Mouse (Mus musculus) limb, embryonic 11.5 days (tissue): ENCODE measurements around the gene Mest. TPM values are rescaled to one million over a fixed set of nuclear protein-coding genes. Genes with fewer than 3 reads are reported as not detected.

Experiments used
- ATAC-seq: fragments of 200-750 bp; cut with Nextera tagmentation; 2 replicates; pipeline ENCODE4 v1.8.0; 2017; ENCODE audit warnings: low read depth; ENCODE audit not compliant: insufficient number of reproducible peaks, low FRiP score, low TSS enrichment
- DNase-seq: peaks from one replicate; pipeline ENCODE4 v3.0.0-alpha.2; 2015; ENCODE audit warnings: low spot score
- H3K27ac ChIP-seq: fragments of 300-500 bp; sonication (generic); replicated peaks from 2 replicates; pipeline ENCODE4 v1.5.1; 2014; ENCODE audit warnings: low read depth, mild to moderate bottlenecking, low read length
- H3K27me3 ChIP-seq: fragments of 300-500 bp; sonication (generic); 2 replicates; pipeline ENCODE4 v1.6.1; 2014; ENCODE audit warnings: mild to moderate bottlenecking, low read length, mixed read lengths; ENCODE audit not compliant: control insufficient read depth, insufficient read depth
- H3K36me3 ChIP-seq: fragments of 300-500 bp; sonication (generic); 2 replicates; pipeline ENCODE4 v1.6.1; 2014; ENCODE audit warnings: mild to moderate bottlenecking, low read length, moderate library complexity, mixed read lengths; ENCODE audit not compliant: control insufficient read depth, insufficient read depth
- H3K4me1 ChIP-seq: fragments of 300-500 bp; sonication (generic); 2 replicates; pipeline ENCODE4 v1.6.1; 2014; ENCODE audit warnings: low read length, mixed read lengths; ENCODE audit not compliant: control insufficient read depth, insufficient read depth
- H3K4me2 ChIP-seq: fragments of 300-500 bp; sonication (generic); 2 replicates; pipeline ENCODE4 v1.6.1; 2014; ENCODE audit warnings: low read depth, mild to moderate bottlenecking, moderate library complexity; ENCODE audit not compliant: severe bottlenecking
- H3K4me3 ChIP-seq: fragments of 300-500 bp; sonication (generic); 2 replicates; pipeline ENCODE4 v1.5.1; 2014; ENCODE audit warnings: low read depth, low read length
- H3K9ac ChIP-seq: fragments of 300-500 bp; sonication (generic); 2 replicates; pipeline ENCODE4 v1.6.1; 2014; ENCODE audit warnings: mild to moderate bottlenecking, low read length
- H3K9me3 ChIP-seq: fragments of 300-500 bp; sonication (generic); 2 replicates; pipeline ENCODE4 v1.6.1; 2016; ENCODE audit warnings: low read length; ENCODE audit not compliant: control insufficient read depth
- WGBS: fragments of 180-500 bp; shearing (Covaris S2); extraction: QIAGEN DNeasy Blood & Tissue Kit; methylation state at CpG from one replicate; pipeline ENCODE4 v1.1.7; 2014; 5-methylcytosine and 5-hydroxymethylcytosine counted together
- polyA plus RNA-seq: library from polyadenylated mRNA; unstranded; fragments of >200 nt; fragmentation: Nextera tagmentation; extraction: Ambion mirVana; gene quantifications from 2 replicates; pipeline ENCODE4 v1.2.1, GENCODE M21; 2014

Mest gene
- polyA plus RNA-seq, 1 experiment from 2014 or later: 2,987 TPM

GRCm38 (mm10) chr6:30697464-30697863 is 25.9 kb upstream of the Mest start:
- H3K4me3 ChIP-seq: no peak overlapping the region
- H3K9me3 ChIP-seq: no peaks in the 10 kb centered on the region
- peaks cover 12% of the 10 kb centered on the region for H3K4me1 ChIP-seq
- no peak overlapping the region for H3K9ac ChIP-seq
- no peaks in the 10 kb centered on the region for H3K36me3 ChIP-seq
- DNase-seq: no peak
- no peaks in the 10 kb centered on the region for H3K27me3 ChIP-seq
- WGBS: 60% methylated on average over 5 of the region's 5 CpGs
- no peak overlapping the region for H3K27ac ChIP-seq
- no peak overlapping the region for H3K4me2 ChIP-seq
- no peak for ATAC-seq

GRCm38 (mm10) chr6:30698036-30698435 is 25.3 kb upstream of the Mest start:
- Histone ChIP-seq H3K27ac (no peak overlapping the region), H3K9me3 (no peaks in the 10 kb centered on the region), H3K4me2 (no peak overlapping the region), H3K9ac (no peak overlapping the region), H3K4me3 (no peak overlapping the region), H3K4me1 (peaks cover 12% of the 10 kb centered on the region), H3K36me3 (no peaks in the 10 kb centered on the region), H3K27me3 (no peaks in the 10 kb centered on the region)
- ATAC-seq: no peak
- 92% methylated on average over 4 of the region's 4 CpGs for WGBS
- no peak for DNase-seq

GRCm38 (mm10) chr6:30700182-30700581 is 23.2 kb upstream of the Mest start:
- Histone ChIP-seq H3K4me3 (no peak overlapping the region), H3K27me3 (no peaks in the 10 kb centered on the region), H3K4me1 (peaks cover 17% of the 10 kb centered on the region), H3K9me3 (no peaks in the 10 kb centered on the region), H3K9ac (no peak overlapping the region), H3K4me2 (no peak overlapping the region), H3K27ac (peak overlapping the region; percentile 33; the same call in 1 of the 2 replicates), H3K36me3 (no peaks in the 10 kb centered on the region)
- DNase-seq (no peak), ATAC-seq (peak; percentile 33; the same call in 1 of the 2 replicates)
- WGBS: 54% methylated on average over 6 of the region's 6 CpGs

GRCm38 (mm10) chr6:30702881-30703280 is 20.5 kb upstream of the Mest start:
- no peaks in the 10 kb centered on the region for H3K9me3 ChIP-seq
- WGBS: 33% methylated on average over 6 of the region's 6 CpGs
- no peak overlapping the region for H3K4me2 ChIP-seq
- H3K4me1 ChIP-seq: peaks cover 17% of the 10 kb centered on the region
- H3K27ac ChIP-seq: peak overlapping the region; percentile 74
- ATAC-seq (0 out of 2 replicates have a peak, but pooled peaks have one; percentile 45), DNase-seq (peak; percentile 70)
- H3K9ac ChIP-seq: no peak overlapping the region
- no peak overlapping the region for H3K4me3 ChIP-seq
- H3K27me3 ChIP-seq: no peaks in the 10 kb centered on the region
- no peaks in the 10 kb centered on the region for H3K36me3 ChIP-seq

GRCm38 (mm10) chr6:30703476-30703875 is 19.9 kb upstream of the Mest start:
- H3K4me3 ChIP-seq: no peak overlapping the region
- WGBS: 72% methylated on average over 6 of the region's 6 CpGs
- no peaks in the 10 kb centered on the region for H3K9me3 ChIP-seq
- no peak overlapping the region for H3K4me2 ChIP-seq
- H3K4me1 ChIP-seq: peaks cover 17% of the 10 kb centered on the region
- no peaks in the 10 kb centered on the region for H3K36me3 ChIP-seq
- H3K27me3 ChIP-seq: no peaks in the 10 kb centered on the region
- DNase-seq (no peak), ATAC-seq (no peak)
- no peak overlapping the region for H3K9ac ChIP-seq
- peak overlapping the region; percentile 74 for H3K27ac ChIP-seq

GRCm38 (mm10) chr6:30703977-30704602 is 19.3 kb upstream of the Mest start:
- H3K27ac ChIP-seq: peak overlapping the region; percentile 74
- ATAC-seq: peak; percentile 61; the same call in 1 of the 2 replicates

GRCm38 (mm10) chr6:30709115-30709514 is 14.2 kb upstream of the Mest start:
- no peaks in the 10 kb centered on the region for H3K36me3 ChIP-seq
- no peaks in the 10 kb centered on the region for H3K27me3 ChIP-seq
- ATAC-seq (no peak), DNase-seq (no peak)
- 29% methylated on average over 6 of the region's 6 CpGs for WGBS
- no peaks in the 10 kb centered on the region for H3K9me3 ChIP-seq
- peak overlapping the region; percentile 98 for H3K27ac ChIP-seq
- peaks cover 29% of the 10 kb centered on the region for H3K4me1 ChIP-seq
- peak overlapping the region; percentile 2; the same call in 1 of the 2 replicates for H3K9ac ChIP-seq
- no peak overlapping the region for H3K4me3 ChIP-seq
- peak overlapping the region; percentile 12; the same call in 1 of the 2 replicates for H3K4me2 ChIP-seq

More at GRCm38 (mm10) chr6:30703977-30704602, 19.3 kb upstream of the Mest start:
- H3K27me3 ChIP-seq: no peaks in the 10 kb centered on the region
- no peak overlapping the region for H3K4me2 ChIP-seq
- H3K9me3 ChIP-seq: no peaks in the 10 kb centered on the region
- peaks cover 17% of the 10 kb centered on the region for H3K4me1 ChIP-seq
- no peak overlapping the region for H3K4me3 ChIP-seq
- no peak overlapping the region for H3K9ac ChIP-seq
- DNase-seq: no peak
- 81% methylated on average over 9 of the region's 9 CpGs for WGBS
- H3K36me3 ChIP-seq: no peaks in the 10 kb centered on the region

GRCm38 (mm10) chr6:30710371-30711364 is 12.7 kb upstream of the Mest start:
- peak; percentile 69 for DNase-seq
- ATAC-seq: peak; percentile 61

More at GRCm38 (mm10) chr6:30710371-30711364, 12.7 kb upstream of the Mest start:
- Histone ChIP-seq H3K4me1 (peaks cover 28% of the 10 kb centered on the region), H3K36me3 (no peaks in the 10 kb centered on the region), H3K27ac (peak overlapping the region; percentile 98), H3K4me2 (peak overlapping the region; percentile 16; the same call in 1 of the 2 replicates), H3K27me3 (no peaks in the 10 kb centered on the region), H3K9me3 (no peaks in the 10 kb centered on the region), H3K9ac (peak overlapping the region; percentile 54; the same call in 1 of the 2 replicates), H3K4me3 (no peak overlapping the region)
- WGBS: 14% methylated on average over 25 of the region's 25 CpGs
